Comparison of ENCODE assay signal across 8 mouse cellular contexts in the genomic region with DNA sequence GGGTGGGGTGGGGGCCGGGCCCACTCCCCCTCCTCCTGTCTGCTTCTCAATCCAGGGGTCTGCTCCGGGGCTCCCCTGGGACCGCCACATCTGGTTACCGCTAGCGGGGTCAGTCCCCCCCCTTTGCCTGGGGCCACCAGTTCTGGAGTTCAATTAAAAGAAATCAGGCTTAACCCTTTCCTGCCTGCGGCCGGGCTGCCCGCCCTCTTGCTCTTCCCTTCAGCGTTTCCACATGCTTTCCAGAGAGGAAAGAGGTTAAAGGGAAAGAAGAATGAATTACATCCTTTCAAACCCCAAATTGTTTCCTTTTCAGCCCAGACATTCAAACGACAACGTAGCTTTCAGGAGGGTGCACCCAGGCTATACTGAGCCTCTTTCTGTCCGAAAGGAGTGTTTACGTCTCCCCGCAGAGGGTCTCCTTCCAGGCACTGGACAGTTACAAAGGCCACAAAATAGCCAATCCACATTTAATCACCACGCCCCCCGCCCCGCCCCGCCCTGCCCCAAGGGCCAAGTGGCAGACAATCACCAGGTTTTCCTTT. TPM values are rescaled to one million over a fixed set of nuclear protein-coding genes. Genes with fewer than 3 reads are reported as not detected.
DNase-seq lines count a peak whose midpoint lies in the region; ATAC-seq and TF ChIP-seq lines count a peak whose summit lies in the region.

No protein-coding gene starts in this region.

- peak overlapping the region; percentile 60 for H3K27ac ChIP-seq in kidney, adult 2 months (ENCODE audit: insufficient read depth, low read depth, low read length)
- H3K27ac ChIP-seq in embryonic facial prominence, embryonic 15.5 days (replicated peaks), result peak overlapping the region; percentile 77
- H3K27ac ChIP-seq in intestine, embryonic 16.5 days (ENCODE audit: low read length), result 0 out of 2 replicates have a peak overlapping the region, but pooled peaks have one; percentile 19
- H3K27ac ChIP-seq in midbrain, embryonic 15.5 days, result no peak overlapping the region

- H3K36me3 ChIP-seq in kidney, adult 2 months (ENCODE audit: control insufficient read depth, insufficient read depth, low read length), result no peaks in the 10 kb centered on the region
- H3K36me3 ChIP-seq in embryonic facial prominence, embryonic 15.5 days, result no peaks in the 10 kb centered on the region
- no peaks in the 10 kb centered on the region for H3K36me3 ChIP-seq in intestine, embryonic 16.5 days (ENCODE audit: control insufficient read depth, insufficient read depth, low read length)
- no peaks in the 10 kb centered on the region for H3K36me3 ChIP-seq in midbrain, embryonic 15.5 days (replicated peaks)

- no peak for TF ChIP-seq CTCF in kidney, adult 2 months (conservative IDR thresholded peaks at IDR 0.05; ENCODE audit: insufficient read depth, insufficient read length, low read depth, low read length)

- WGBS in kidney, adult 2 months, result 9% methylated on average over 18 of the region's 18 CpGs
- WGBS in embryonic facial prominence, embryonic 15.5 days, result 1% methylated on average over 18 of the region's 18 CpGs
- WGBS in intestine, embryonic 16.5 days, result 4% methylated on average over 18 of the region's 18 CpGs
- WGBS in midbrain, embryonic 15.5 days, result 1% methylated on average over 18 of the region's 18 CpGs

- H3K9me3 ChIP-seq in embryonic facial prominence, embryonic 15.5 days (replicated peaks), result no peaks in the 10 kb centered on the region
- H3K9me3 ChIP-seq in intestine, embryonic 16.5 days (ENCODE audit: control insufficient read depth, low read length), result no peaks in the 10 kb centered on the region
- no peaks in the 10 kb centered on the region for H3K9me3 ChIP-seq in midbrain, embryonic 15.5 days

- no peaks in the 10 kb centered on the region for H3K4me1 ChIP-seq in kidney, adult 2 months (ENCODE audit: control insufficient read depth, insufficient read depth, low read length)
- H3K4me1 ChIP-seq in embryonic facial prominence, embryonic 15.5 days, result peaks cover 68% of the 10 kb centered on the region
- peaks cover 30% of the 10 kb centered on the region for H3K4me1 ChIP-seq in intestine, embryonic 16.5 days (ENCODE audit: control insufficient read depth, insufficient read depth, low read length)
- peaks cover 47% of the 10 kb centered on the region for H3K4me1 ChIP-seq in midbrain, embryonic 15.5 days

- peak overlapping the region; percentile 45 for H3K9ac ChIP-seq in embryonic facial prominence, embryonic 15.5 days
- H3K9ac ChIP-seq in intestine, embryonic 16.5 days (ENCODE audit: low read depth, low read length), result peak overlapping the region; percentile 35; the same call in 1 of the 2 replicates
- no peak overlapping the region for H3K9ac ChIP-seq in midbrain, embryonic 15.5 days

- no peak for ATAC-seq in embryonic facial prominence, embryonic 15.5 days (ENCODE audit: insufficient number of reproducible peaks, low FRiP score, low TSS enrichment, low read depth)
- no peak for ATAC-seq in intestine, embryonic 16.5 days
- ATAC-seq in midbrain, embryonic 15.5 days (replicated peaks), result no peak

- no peak for TF ChIP-seq POLR2A in kidney, adult 2 months (IDR thresholded peaks at IDR 0.05; ENCODE audit: low read depth, low read length)

- peak overlapping the region; percentile 62 for H3K4me3 ChIP-seq in kidney, adult 2 months (ENCODE audit: insufficient read depth, low read depth, low read length)
- H3K4me3 ChIP-seq in embryonic facial prominence, embryonic 15.5 days (replicated peaks), result peak overlapping the region; percentile 66
- H3K4me3 ChIP-seq in intestine, embryonic 16.5 days (ENCODE audit: low read length), result peak overlapping the region; percentile 40
- peak overlapping the region; percentile 28 for H3K4me3 ChIP-seq in midbrain, embryonic 15.5 days

- peak; percentile 51 for DNase-seq in kidney, adult 2 months
- DNase-seq in kidney, adult 18-20 months, result no peak
- no peak for DNase-seq in right cerebral cortex, adult 18-20 months
- DNase-seq in layer of hippocampus, postnatal 25 days (ENCODE audit: extremely low spot score in 1 of 2, low spot score in 1 of 2), result no peak
- DNase-seq in ovary, postnatal 14 days (ENCODE audit: low spot score), result no peak

- peaks cover 2% of the 10 kb centered on the region for H3K27me3 ChIP-seq in kidney, adult 2 months (replicated peaks; ENCODE audit: control insufficient read depth, insufficient read depth, low read length)
- peaks cover 58% of the 10 kb centered on the region for H3K27me3 ChIP-seq in embryonic facial prominence, embryonic 15.5 days
- H3K27me3 ChIP-seq in intestine, embryonic 16.5 days (replicated peaks; ENCODE audit: control insufficient read depth, insufficient read depth, low read length), result peaks cover 29% of the 10 kb centered on the region
- H3K27me3 ChIP-seq in midbrain, embryonic 15.5 days (replicated peaks), result peaks cover 72% of the 10 kb centered on the region

- peak overlapping the region; percentile 90 for H3K4me2 ChIP-seq in embryonic facial prominence, embryonic 15.5 days (replicated peaks)
- peak overlapping the region; percentile 91 for H3K4me2 ChIP-seq in intestine, embryonic 16.5 days (ENCODE audit: low read depth, low read length)
- H3K4me2 ChIP-seq in midbrain, embryonic 15.5 days, result peak overlapping the region; percentile 86

RNA-seq across cellular contexts. Expression of gene Fli1, which starts 0.5 kb away (rescaled TPM):
- 7.2 and 9.6 TPM in 2 replicates for polyA plus RNA-seq in kidney, adult 2 months (2012; rRNA removed)
- 18.2 and 18.7 TPM in 2 replicates for polyA plus RNA-seq in embryonic facial prominence, embryonic 15.5 days (2015; fragmentation: Nextera tagmentation; extraction: Ambion mirVana)
- 10.1 and 10.3 TPM in 2 replicates for polyA plus RNA-seq in intestine, embryonic 16.5 days (2015; fragmentation: Nextera tagmentation; extraction: Ambion mirVana)
- polyA plus RNA-seq in midbrain, embryonic 15.5 days (2015; fragmentation: Nextera tagmentation; extraction: Ambion mirVana), result 7.9 and 8.1 TPM in 2 replicates
- 1 to 10 TPM; 4.6 to 5.3 TPM for total RNA-seq in layer of hippocampus, postnatal 25 days (2021)
